7 mouse cellular contexts compared by ENCODE assay signal in the genomic region with DNA sequence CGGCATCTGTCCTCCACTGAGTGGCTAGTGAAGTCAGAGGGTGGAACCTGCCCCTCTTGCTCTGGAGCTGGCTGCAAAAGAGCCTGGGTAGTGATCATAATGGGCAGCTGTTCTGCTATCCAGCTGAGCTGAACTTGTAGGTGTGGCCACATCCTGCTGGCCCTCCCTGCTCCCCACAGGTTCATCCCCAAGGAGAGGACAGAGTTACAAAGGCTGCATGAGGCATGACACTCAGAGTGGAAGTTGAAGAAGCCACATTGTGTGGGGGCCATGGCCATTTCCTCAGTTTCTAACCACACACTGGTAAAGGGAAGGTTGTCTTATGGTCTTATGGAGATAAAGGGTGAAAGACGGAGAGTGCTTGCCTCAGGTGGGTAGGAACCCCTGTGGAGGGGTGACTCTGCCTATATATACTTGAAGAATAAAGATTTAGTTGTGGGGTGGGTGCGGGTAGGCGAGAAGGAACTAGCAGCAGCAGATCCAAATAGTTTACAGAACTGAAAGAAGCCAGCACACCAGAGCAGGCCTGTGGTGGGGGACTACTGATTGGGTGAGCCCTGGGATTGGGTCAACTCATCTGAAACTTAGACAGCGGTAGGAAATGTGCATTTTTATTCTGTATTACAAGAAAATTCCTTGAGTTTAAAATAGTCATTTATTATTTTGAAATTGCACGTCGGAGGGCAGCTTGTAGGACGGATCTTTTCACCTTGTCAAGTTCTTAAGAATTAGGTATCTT. TPM values are rescaled to one million over a fixed set of nuclear protein-coding genes. Genes with fewer than 3 reads are reported as not detected.
DNase-seq lines count a peak whose midpoint lies in the region; ATAC-seq and TF ChIP-seq lines count a peak whose summit lies in the region.

No protein-coding gene starts in this region.

- peaks cover 5% of the 10 kb centered on the region; the same call in 1 of the 2 replicates for H3K4me1 ChIP-seq in bone marrow, adult 2 months (ENCODE audit: control insufficient read depth, insufficient read depth, low read length)
- H3K4me1 ChIP-seq in intestine, embryonic 15.5 days (replicated peaks) = peaks cover 30% of the 10 kb centered on the region

- no peak overlapping the region for H3K9ac ChIP-seq in intestine, embryonic 15.5 days

- peaks cover 72% of the 10 kb centered on the region for H3K79me2 ChIP-seq in myocyte (ENCODE audit: control insufficient read depth, insufficient read depth)

- DNase-seq in layer of hippocampus, adult 9-11 months = peak; percentile 47
- no peak for DNase-seq in layer of hippocampus, postnatal 25 days (ENCODE audit: extremely low spot score in 1 of 2, low spot score in 1 of 2)
- DNase-seq in cerebellum, adult 18-20 months = no peak
- no peak for DNase-seq in urinary bladder, postnatal 4 days (ENCODE audit: low spot score in 2 of 2)

- no peaks in the 10 kb centered on the region; the same call in 1 of the 2 replicates for H3K36me3 ChIP-seq in intestine, embryonic 15.5 days
- H3K36me3 ChIP-seq in myocyte (ENCODE audit: control insufficient read depth, insufficient read depth) = peaks cover 7% of the 10 kb centered on the region

- no peak for ATAC-seq in intestine, embryonic 15.5 days

- no peak for TF ChIP-seq POLR2A in bone marrow, adult 2 months (IDR thresholded peaks at IDR 0.05; ENCODE audit: borderline replicate concordance, control insufficient read depth, low read depth, low read length)
- TF ChIP-seq POLR2A in myocyte (IDR thresholded peaks at IDR 0.05; ENCODE audit: insufficient read length, low read depth) = no peak

- H3K27ac ChIP-seq in bone marrow, adult 2 months (ENCODE audit: control insufficient read depth, insufficient read depth, low read depth, low read length, poor library complexity) = peak overlapping the region; percentile 2
- peak overlapping the region; percentile 11; the same call in 1 of the 2 replicates for H3K27ac ChIP-seq in intestine, embryonic 15.5 days

- no peak for TF ChIP-seq CTCF in bone marrow, adult 2 months (IDR thresholded peaks at IDR 0.05; ENCODE audit: control insufficient read depth, insufficient read depth, low read length)

- no peaks in the 10 kb centered on the region for H3K9me3 ChIP-seq in intestine, embryonic 15.5 days

- H3K27me3 ChIP-seq in intestine, embryonic 15.5 days (replicated peaks) = no peaks in the 10 kb centered on the region
- H3K27me3 ChIP-seq in myocyte (ENCODE audit: control insufficient read depth, insufficient read depth, insufficient read length) = no peaks in the 10 kb centered on the region

- no peak overlapping the region for H3ac ChIP-seq in myocyte (ENCODE audit: control insufficient read depth, insufficient read length)

- no peak overlapping the region for H3K4me2 ChIP-seq in intestine, embryonic 15.5 days (replicated peaks)
- H3K4me2 ChIP-seq in myocyte (ENCODE audit: low read depth) = peak overlapping the region; percentile 8

- 41% methylated on average over 8 of the region's 8 CpGs for WGBS in bone marrow, adult 2 months
- WGBS in intestine, embryonic 15.5 days = 56% methylated on average over 8 of the region's 8 CpGs

- no peak overlapping the region for H3K4me3 ChIP-seq in bone marrow, adult 2 months (replicated peaks; ENCODE audit: control insufficient read depth, low read depth, low read length)
- no peak overlapping the region for H3K4me3 ChIP-seq in intestine, embryonic 15.5 days (replicated peaks)
- no peak overlapping the region for H3K4me3 ChIP-seq in myocyte

TF ChIP-seq in myocyte, 11 proteins besides CTCF, POLR2A, EP300 and RAD21:
- no peak for TF ChIP-seq TCF12 (IDR thresholded peaks at IDR 0.05; ENCODE audit: insufficient read depth, poor library complexity, severe bottlenecking)
- peak in 1 of 3 experiments; percentile 32 for TF ChIP-seq MYOD1 (IDR thresholded peaks at IDR 0.05; ENCODE audit: control insufficient read depth in 1 of 3, insufficient read length in 2 of 3, low read depth in 2 of 3)

RNA-seq across cellular contexts. Expression of gene AC170998.1, which starts 16.2 kb away (rescaled TPM):
- total RNA-seq in layer of hippocampus, postnatal 25 days (2021) = 1 to 10 TPM; 1.6 to 1.7 TPM
- polyA plus RNA-seq in bone marrow, adult 2 months (2011; ENCODE audit: insufficient read depth, insufficient read length, low replicate concordance, missing spikeins) = 2.7 and 6.1 TPM in 2 replicates
- polyA plus RNA-seq in intestine, embryonic 15.5 days (2015; fragmentation: Nextera tagmentation; extraction: Ambion mirVana) = 2.1 and 2.4 TPM in 2 replicates
- not detected for polyA plus RNA-seq in myocyte (2012; fragmentation: generic; extraction: Trizol)

RNA-seq across cellular contexts. Expression of gene Mapk14, which starts 18.6 kb away (rescaled TPM):
- 10 to 100 TPM; 69.7 to 82.2 TPM for total RNA-seq in layer of hippocampus, postnatal 25 days (2021)
- 35.7 and 100 TPM in 2 replicates for polyA plus RNA-seq in bone marrow, adult 2 months (2011; ENCODE audit: insufficient read depth, insufficient read length, low replicate concordance, missing spikeins)
- polyA plus RNA-seq in intestine, embryonic 15.5 days (2015; fragmentation: Nextera tagmentation; extraction: Ambion mirVana) = 42.4 and 45.5 TPM in 2 replicates
- polyA plus RNA-seq in myocyte (2012; fragmentation: generic; extraction: Trizol) = 34.6 TPM

RNA-seq across cellular contexts. Expression of gene Slc26a8, which starts 19.7 kb away (rescaled TPM):
- 10 to 100 TPM in 1 of 2 experiments, 1 to 10 TPM in 1; 6.0 to 10.8 TPM for total RNA-seq in layer of hippocampus, postnatal 25 days (2021)
- polyA plus RNA-seq in bone marrow, adult 2 months (2011; ENCODE audit: insufficient read depth, insufficient read length, low replicate concordance, missing spikeins) = 5.3 and 5.9 TPM in 2 replicates
- polyA plus RNA-seq in intestine, embryonic 15.5 days (2015; fragmentation: Nextera tagmentation; extraction: Ambion mirVana) = 0.11 and 0.20 TPM in 2 replicates
- polyA plus RNA-seq in myocyte (2012; fragmentation: generic; extraction: Trizol) = not detected

RNA-seq across cellular contexts. Expression of gene Mapk13, which starts 59.4 kb away (rescaled TPM):
- total RNA-seq in layer of hippocampus, postnatal 25 days (2021) = 1 to 10 TPM in 1 of 2 experiments, under 1 TPM in 1; 0.45 to 1.3 TPM
- polyA plus RNA-seq in bone marrow, adult 2 months (2011; ENCODE audit: insufficient read depth, insufficient read length, low replicate concordance, missing spikeins) = 37.7 and 70.0 TPM in 2 replicates
- 214 and 219 TPM in 2 replicates for polyA plus RNA-seq in intestine, embryonic 15.5 days (2015; fragmentation: Nextera tagmentation; extraction: Ambion mirVana)
- 0.08 TPM for polyA plus RNA-seq in myocyte (2012; fragmentation: generic; extraction: Trizol)
